Mouse (Mus musculus): ENCODE measurements around the gene Rnase13. TPM values are rescaled to one million over a fixed set of nuclear protein-coding genes. Genes with fewer than 3 reads are reported as not detected.
A peak's percentile ranks its signal among the peaks of the same experiment; 100 is the strongest.

Rnase13 gene
- polyA plus RNA-seq, 1 experiment from 2014 or later, result not detected

DNA sequence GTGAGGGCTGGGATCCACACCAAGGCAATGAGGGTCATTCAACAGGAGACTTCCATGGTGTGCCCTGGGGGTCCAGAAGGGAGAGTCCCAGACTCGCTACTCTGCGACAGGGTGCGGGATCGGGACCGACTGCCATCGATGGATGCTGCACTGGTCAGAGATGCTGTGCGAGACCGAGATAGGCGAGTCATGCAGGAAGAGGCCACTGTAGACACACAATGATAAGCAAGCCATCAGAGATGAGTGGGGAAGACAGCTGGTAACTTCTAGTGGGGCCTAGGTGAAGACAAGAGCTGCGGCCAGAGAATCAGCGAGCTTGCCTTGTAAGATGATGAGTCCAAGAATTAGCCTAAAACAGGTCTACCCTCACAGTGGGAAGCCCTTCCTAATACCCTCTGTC lies 16.5 kb downstream of the Rnase13 start:
- H3K9me3 ChIP-seq (ENCODE audit: control insufficient read depth, low read depth, low read length), result no peaks in the 10 kb centered on the region
- no peak for ATAC-seq (ENCODE audit: insufficient number of reproducible peaks, insufficient read depth, low FRiP score, low read depth)
- no peak overlapping the region for H3K4me3 ChIP-seq (ENCODE audit: low read depth, low read length)
- H3K27me3 ChIP-seq (ENCODE audit: control insufficient read depth, insufficient read depth, low read length), result no peaks in the 10 kb centered on the region
- no peak overlapping the region for H3K4me2 ChIP-seq (replicated peaks; ENCODE audit: low read depth, low read length)
- H3K4me1 ChIP-seq (ENCODE audit: control insufficient read depth, insufficient read depth, low read length), result no peaks in the 10 kb centered on the region
- H3K27ac ChIP-seq (ENCODE audit: low read length), result no peak overlapping the region
- no peak overlapping the region for H3K9ac ChIP-seq (replicated peaks; ENCODE audit: low read depth, low read length)
- WGBS, result 92% methylated on average over 11 of the region's 11 CpGs
- no peaks in the 10 kb centered on the region for H3K36me3 ChIP-seq (ENCODE audit: control insufficient read depth, insufficient read depth, low read length)

DNA sequence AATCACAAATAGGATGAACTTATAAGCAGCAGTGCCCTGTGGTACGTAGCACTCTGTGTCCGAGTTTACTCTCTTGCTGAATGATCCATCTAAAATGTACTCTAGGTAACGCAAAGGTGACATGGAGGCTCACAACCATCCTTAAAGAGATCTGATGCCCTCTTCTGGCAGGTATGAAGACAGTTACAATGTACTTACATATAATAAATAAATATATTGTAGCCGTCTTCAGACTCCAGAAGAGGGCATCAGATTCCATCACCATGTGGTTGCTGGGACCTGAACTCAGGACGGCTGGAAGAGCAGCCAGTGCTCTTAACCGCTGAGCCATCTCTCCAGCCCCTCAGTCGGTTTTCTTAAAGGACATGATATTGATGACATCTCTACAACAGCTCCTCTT lies 17.9 kb downstream of the Rnase13 start:
- no peaks in the 10 kb centered on the region for H3K9me3 ChIP-seq (ENCODE audit: control insufficient read depth, low read depth, low read length)
- ATAC-seq (ENCODE audit: insufficient number of reproducible peaks, insufficient read depth, low FRiP score, low read depth), result no peak
- 62% methylated on average over 7 of the region's 7 CpGs for WGBS
- H3K36me3 ChIP-seq (ENCODE audit: control insufficient read depth, insufficient read depth, low read length), result no peaks in the 10 kb centered on the region
- no peaks in the 10 kb centered on the region for H3K4me1 ChIP-seq (ENCODE audit: control insufficient read depth, insufficient read depth, low read length)
- H3K4me2 ChIP-seq (replicated peaks; ENCODE audit: low read depth, low read length), result no peak overlapping the region
- no peaks in the 10 kb centered on the region for H3K27me3 ChIP-seq (ENCODE audit: control insufficient read depth, insufficient read depth, low read length)
- H3K27ac ChIP-seq (ENCODE audit: low read length), result no peak overlapping the region
- H3K4me3 ChIP-seq (ENCODE audit: low read depth, low read length), result no peak overlapping the region
- no peak overlapping the region for H3K9ac ChIP-seq (replicated peaks; ENCODE audit: low read depth, low read length)

DNA sequence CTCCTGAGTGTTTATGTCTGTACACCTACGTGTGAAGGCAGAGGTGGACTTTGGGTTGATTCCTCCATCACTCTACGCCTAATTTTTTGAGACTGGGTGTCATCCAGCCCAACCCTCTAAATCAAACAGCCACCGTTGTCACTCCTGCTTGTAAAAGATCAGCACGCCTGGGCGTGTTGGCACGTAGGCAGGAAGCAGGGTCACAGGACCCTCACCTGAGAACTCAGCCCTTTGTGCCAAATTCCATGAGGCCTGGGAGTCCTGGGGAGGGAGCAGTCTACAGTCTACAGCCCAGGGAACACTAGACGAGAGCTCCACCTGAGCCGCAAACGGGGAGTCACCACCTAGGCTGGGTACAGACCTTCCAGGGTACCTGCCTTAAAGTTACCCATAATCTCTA lies 18.8 kb downstream of the Rnase13 start:
- no peak for ATAC-seq (ENCODE audit: insufficient number of reproducible peaks, insufficient read depth, low FRiP score, low read depth)
- 71% methylated on average over 9 of the region's 9 CpGs for WGBS
- Histone ChIP-seq H3K4me1 (ENCODE audit: control insufficient read depth, insufficient read depth, low read length) (no peaks in the 10 kb centered on the region), H3K4me2 (replicated peaks; ENCODE audit: low read depth, low read length) (no peak overlapping the region), H3K9ac (replicated peaks; ENCODE audit: low read depth, low read length) (no peak overlapping the region), H3K36me3 (ENCODE audit: control insufficient read depth, insufficient read depth, low read length) (no peaks in the 10 kb centered on the region), H3K27ac (ENCODE audit: low read length) (no peak overlapping the region), H3K4me3 (ENCODE audit: low read depth, low read length) (no peak overlapping the region), H3K9me3 (ENCODE audit: control insufficient read depth, low read depth, low read length) (no peaks in the 10 kb centered on the region), H3K27me3 (ENCODE audit: control insufficient read depth, insufficient read depth, low read length) (no peaks in the 10 kb centered on the region)

DNA sequence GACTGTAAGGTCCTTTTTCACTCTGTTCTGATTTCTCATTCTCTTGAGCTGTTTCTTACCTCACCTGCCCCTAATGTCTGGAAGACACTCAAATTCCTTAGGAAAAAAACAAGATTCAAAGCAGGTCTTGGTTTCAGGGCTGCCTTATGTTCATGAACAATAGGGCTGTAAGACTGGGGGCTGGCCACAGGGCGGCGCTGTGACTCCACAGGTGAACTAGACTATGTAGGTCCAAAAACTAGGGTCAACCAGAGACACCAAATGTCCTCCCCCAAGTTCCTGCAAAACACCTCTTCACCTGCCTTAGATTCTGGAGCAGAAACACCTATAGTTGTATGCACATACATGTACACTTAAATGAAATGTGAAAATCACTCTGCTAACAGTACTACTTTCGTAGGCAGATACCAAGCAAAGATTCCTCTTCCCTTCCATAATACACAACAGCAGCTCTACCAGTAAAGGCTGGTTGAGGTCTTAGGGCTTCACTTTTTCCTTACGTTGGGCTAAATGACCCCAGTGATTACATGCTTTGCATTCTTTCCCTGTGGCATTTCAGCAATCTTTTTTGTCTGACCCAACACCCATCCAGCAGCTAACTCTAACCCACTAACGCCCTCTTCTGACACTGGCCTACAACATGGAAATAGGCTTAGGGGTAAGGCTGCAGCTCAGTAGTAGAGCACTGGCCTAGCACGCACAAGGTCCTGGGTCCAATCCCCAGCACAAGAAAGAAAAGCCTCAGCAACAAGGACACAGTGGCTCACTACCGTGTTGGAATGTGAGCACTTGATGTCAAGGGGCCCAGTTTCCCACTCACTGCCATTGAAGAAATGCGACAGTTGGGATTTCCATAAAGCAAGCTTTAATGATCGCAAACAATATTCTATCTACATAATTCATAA lies 19.5 kb downstream of the Rnase13 start:
- H3K4me1 ChIP-seq (ENCODE audit: control insufficient read depth, insufficient read depth, low read length), result no peaks in the 10 kb centered on the region
- no peaks in the 10 kb centered on the region for H3K9me3 ChIP-seq (ENCODE audit: control insufficient read depth, low read depth, low read length)
- peak; percentile 17; the same call in 1 of the 2 replicates for ATAC-seq (ENCODE audit: insufficient number of reproducible peaks, insufficient read depth, low FRiP score, low read depth)
- WGBS, result 58% methylated on average over 9 of the region's 9 CpGs
- no peak overlapping the region for H3K4me3 ChIP-seq (ENCODE audit: low read depth, low read length)
- H3K9ac ChIP-seq (replicated peaks; ENCODE audit: low read depth, low read length), result no peak overlapping the region
- H3K27me3 ChIP-seq (ENCODE audit: control insufficient read depth, insufficient read depth, low read length), result no peaks in the 10 kb centered on the region
- no peaks in the 10 kb centered on the region for H3K36me3 ChIP-seq (ENCODE audit: control insufficient read depth, insufficient read depth, low read length)
- no peak overlapping the region for H3K4me2 ChIP-seq (replicated peaks; ENCODE audit: low read depth, low read length)
- no peak overlapping the region for H3K27ac ChIP-seq (ENCODE audit: low read length)

DNA sequence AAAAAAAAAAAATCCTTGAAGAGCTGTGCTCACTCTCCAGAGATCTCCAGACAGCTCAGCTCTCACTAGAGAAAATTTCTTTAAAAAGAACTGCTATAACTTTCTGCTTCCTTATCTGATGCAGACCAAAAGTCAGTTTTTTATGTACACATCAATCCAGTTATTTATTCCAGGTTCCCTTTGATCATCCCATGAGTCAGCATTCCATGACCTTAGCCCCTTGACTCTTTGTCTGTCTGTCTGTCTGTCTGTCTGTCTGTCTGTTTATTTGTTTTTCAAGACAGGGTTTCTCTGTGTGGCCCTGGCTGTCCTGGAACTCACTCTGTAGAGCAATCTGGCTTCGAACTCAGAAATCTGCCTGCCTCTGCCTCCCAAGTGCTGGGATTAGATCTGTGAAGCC lies 23.2 kb downstream of the Rnase13 start:
- H3K9ac ChIP-seq (replicated peaks; ENCODE audit: low read depth, low read length), result no peak overlapping the region
- no peaks in the 10 kb centered on the region for H3K36me3 ChIP-seq (ENCODE audit: control insufficient read depth, insufficient read depth, low read length)
- WGBS, result 88% methylated on average over 1 of the region's 1 CpGs
- no peaks in the 10 kb centered on the region for H3K4me1 ChIP-seq (ENCODE audit: control insufficient read depth, insufficient read depth, low read length)
- no peaks in the 10 kb centered on the region for H3K27me3 ChIP-seq (ENCODE audit: control insufficient read depth, insufficient read depth, low read length)
- no peaks in the 10 kb centered on the region for H3K9me3 ChIP-seq (ENCODE audit: control insufficient read depth, low read depth, low read length)
- H3K4me2 ChIP-seq (replicated peaks; ENCODE audit: low read depth, low read length), result no peak overlapping the region
- no peak overlapping the region for H3K4me3 ChIP-seq (ENCODE audit: low read depth, low read length)
- ATAC-seq (ENCODE audit: insufficient number of reproducible peaks, insufficient read depth, low FRiP score, low read depth), result no peak
- H3K27ac ChIP-seq (ENCODE audit: low read length), result no peak overlapping the region

DNA sequence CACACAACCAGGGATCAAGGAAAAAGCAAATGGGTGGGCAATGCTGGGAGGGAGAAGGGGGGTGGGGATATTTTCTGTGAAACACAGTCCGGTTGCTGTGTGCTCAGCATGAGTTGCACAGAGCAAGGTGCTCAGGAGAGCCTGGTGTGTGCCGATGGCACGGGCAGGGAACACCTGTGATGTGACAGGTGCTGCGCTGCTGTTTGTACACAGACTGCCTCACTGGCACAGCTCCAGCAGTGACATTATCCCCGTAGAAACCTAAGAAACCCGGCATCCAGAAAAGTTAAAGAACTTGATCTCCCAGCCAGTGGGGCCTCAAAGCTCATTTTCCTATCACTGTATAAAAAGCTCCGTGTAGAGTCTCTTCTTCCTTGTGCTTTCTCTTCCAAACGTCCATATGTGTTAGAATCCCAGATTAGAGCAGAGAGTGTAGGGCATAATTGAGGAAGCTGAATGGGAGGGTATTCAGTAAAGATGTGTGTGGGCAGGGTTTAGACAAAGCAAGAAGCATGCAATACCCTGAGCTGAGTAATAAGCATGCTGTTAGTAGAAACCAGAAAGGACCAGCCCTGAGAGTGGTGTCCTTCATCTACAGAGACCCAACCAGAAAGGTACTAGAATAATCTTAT lies 25.9 kb downstream of the Rnase13 start:
- H3K9me3 ChIP-seq (ENCODE audit: control insufficient read depth, low read depth, low read length), result no peaks in the 10 kb centered on the region
- no peak overlapping the region for H3K27ac ChIP-seq (ENCODE audit: low read length)
- no peak overlapping the region for H3K4me3 ChIP-seq (ENCODE audit: low read depth, low read length)
- ATAC-seq (ENCODE audit: insufficient number of reproducible peaks, insufficient read depth, low FRiP score, low read depth), result no peak
- no peaks in the 10 kb centered on the region for H3K27me3 ChIP-seq (ENCODE audit: control insufficient read depth, insufficient read depth, low read length)
- H3K9ac ChIP-seq (replicated peaks; ENCODE audit: low read depth, low read length), result no peak overlapping the region
- 69% methylated on average over 8 of the region's 8 CpGs for WGBS
- H3K4me2 ChIP-seq (replicated peaks; ENCODE audit: low read depth, low read length), result no peak overlapping the region
- no peaks in the 10 kb centered on the region for H3K4me1 ChIP-seq (ENCODE audit: control insufficient read depth, insufficient read depth, low read length)
- H3K36me3 ChIP-seq (ENCODE audit: control insufficient read depth, insufficient read depth, low read length), result peaks cover 6% of the 10 kb centered on the region

DNA sequence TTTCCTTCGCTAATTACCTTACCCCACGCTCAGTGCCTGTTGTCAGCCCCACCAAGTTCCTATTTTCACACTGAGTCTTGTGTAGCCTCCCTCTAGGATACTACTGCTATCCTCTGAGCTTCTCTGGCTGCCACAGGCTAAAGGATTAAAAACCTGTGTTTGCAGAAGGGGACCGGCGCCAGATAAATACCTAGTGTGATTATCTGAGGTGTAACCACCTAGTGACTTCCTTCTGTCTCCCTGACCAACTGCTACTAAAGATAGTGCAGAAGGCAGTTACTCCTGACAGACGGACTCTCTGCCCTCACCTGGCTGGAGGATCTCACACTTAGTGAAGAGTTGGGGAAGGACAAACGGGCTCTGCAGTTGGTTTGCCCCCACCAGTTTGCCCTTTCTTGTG lies 26.6 kb downstream of the Rnase13 start:
- Histone ChIP-seq H3K36me3 (ENCODE audit: control insufficient read depth, insufficient read depth, low read length) (peaks cover 13% of the 10 kb centered on the region), H3K27me3 (ENCODE audit: control insufficient read depth, insufficient read depth, low read length) (no peaks in the 10 kb centered on the region), H3K4me2 (replicated peaks; ENCODE audit: low read depth, low read length) (no peak overlapping the region), H3K9ac (replicated peaks; ENCODE audit: low read depth, low read length) (no peak overlapping the region), H3K9me3 (ENCODE audit: control insufficient read depth, low read depth, low read length) (no peaks in the 10 kb centered on the region), H3K4me3 (ENCODE audit: low read depth, low read length) (no peak overlapping the region), H3K27ac (ENCODE audit: low read length) (no peak overlapping the region), H3K4me1 (ENCODE audit: control insufficient read depth, insufficient read depth, low read length) (no peaks in the 10 kb centered on the region)
- 61% methylated on average over 6 of the region's 6 CpGs for WGBS
- ATAC-seq (ENCODE audit: insufficient number of reproducible peaks, insufficient read depth, low FRiP score, low read depth), result no peak

DNA sequence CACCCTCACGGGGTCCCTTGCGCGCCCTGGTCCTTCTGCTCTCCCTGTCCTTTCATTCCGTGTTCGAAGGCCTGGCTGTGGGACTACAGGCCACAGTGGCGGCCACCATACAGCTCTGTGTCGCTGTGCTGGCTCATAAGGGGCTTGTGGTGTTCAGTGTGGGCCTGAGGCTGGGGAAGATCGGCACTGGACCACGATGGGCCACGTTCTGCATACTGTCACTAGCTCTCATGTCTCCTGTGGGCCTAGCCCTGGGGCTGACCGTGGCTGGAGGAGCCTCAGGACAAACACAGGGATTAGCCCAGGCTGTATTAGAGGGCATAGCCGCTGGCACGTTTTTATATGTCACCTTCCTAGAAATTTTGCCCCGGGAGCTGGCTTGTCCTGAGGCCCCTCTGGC lies 27.5 kb downstream of the Rnase13 start:
- H3K4me2 ChIP-seq (replicated peaks; ENCODE audit: low read depth, low read length), result no peak overlapping the region
- no peak overlapping the region for H3K9ac ChIP-seq (replicated peaks; ENCODE audit: low read depth, low read length)
- H3K9me3 ChIP-seq (ENCODE audit: control insufficient read depth, low read depth, low read length), result no peaks in the 10 kb centered on the region
- 78% methylated on average over 14 of the region's 14 CpGs for WGBS
- ATAC-seq (ENCODE audit: insufficient number of reproducible peaks, insufficient read depth, low FRiP score, low read depth), result no peak
- no peaks in the 10 kb centered on the region for H3K27me3 ChIP-seq (ENCODE audit: control insufficient read depth, insufficient read depth, low read length)
- H3K4me3 ChIP-seq (ENCODE audit: low read depth, low read length), result no peak overlapping the region
- peaks cover 22% of the 10 kb centered on the region for H3K36me3 ChIP-seq (ENCODE audit: control insufficient read depth, insufficient read depth, low read length)
- no peaks in the 10 kb centered on the region for H3K4me1 ChIP-seq (ENCODE audit: control insufficient read depth, insufficient read depth, low read length)
- H3K27ac ChIP-seq (ENCODE audit: low read length), result no peak overlapping the region
